ENCODE assay signal across 10 mouse cellular contexts in genomic region chr6:125274841-125275563, GRCm38 (mm10). TPM values are rescaled to one million over a fixed set of nuclear protein-coding genes. Genes with fewer than 3 reads are reported as not detected.
DNase-seq lines count a peak whose midpoint lies in the region; ATAC-seq lines count a peak whose summit lies in the region.
"Had no signal": no experiment of that assay in that cellular context is flagged by ENCODE, and none has a peak within 500 bp of the region (broad histone marks: within the 10 kb centered on the region; RNA-seq: fewer than 3 reads in every experiment).

No protein-coding gene starts in this region.

- 0 out of 2 replicates have a peak, but pooled peaks cover 2% of the 10 kb centered on the region for H3K4me1 ChIP-seq in limb, embryonic 11.5 days (ENCODE audit: control insufficient read depth, insufficient read depth, low read length)
- peaks cover 4% of the 10 kb centered on the region; the same call in 1 of the 2 replicates for H3K4me1 ChIP-seq in limb, embryonic 10.5 days
- H3K4me1 ChIP-seq in embryonic facial prominence, embryonic 14.5 days (ENCODE audit: control insufficient read depth, insufficient read depth, low read length): no peaks in the 10 kb centered on the region

- ATAC-seq in limb, embryonic 11.5 days (ENCODE audit: insufficient number of reproducible peaks, low FRiP score, low TSS enrichment, low read depth): no peak
- ATAC-seq in embryonic facial prominence, embryonic 14.5 days (ENCODE audit: low read depth): no peak
- no peak for ATAC-seq in cerebellum, adult (ENCODE audit: insufficient number of reproducible peaks, low FRiP score, low TSS enrichment)

- no peaks in the 10 kb centered on the region for H3K27me3 ChIP-seq in limb, embryonic 11.5 days (ENCODE audit: control insufficient read depth, insufficient read depth, low read length)
- H3K27me3 ChIP-seq in limb, embryonic 10.5 days (ENCODE audit: low read depth, poor library complexity, severe bottlenecking): peaks cover 17% of the 10 kb centered on the region
- no peaks in the 10 kb centered on the region for H3K27me3 ChIP-seq in embryonic facial prominence, embryonic 14.5 days (replicated peaks; ENCODE audit: control insufficient read depth, insufficient read depth, low read length)

- no peaks in the 10 kb centered on the region for H3K9me3 ChIP-seq in limb, embryonic 11.5 days (ENCODE audit: control insufficient read depth, low read length)
- no peaks in the 10 kb centered on the region for H3K9me3 ChIP-seq in limb, embryonic 10.5 days (replicated peaks)
- H3K9me3 ChIP-seq in embryonic facial prominence, embryonic 14.5 days (ENCODE audit: control insufficient read depth, low read length): no peaks in the 10 kb centered on the region
- H3K9me3 ChIP-seq: G1E; lung, embryonic 15.5 days had no signal

- H3K9ac ChIP-seq in limb, embryonic 11.5 days (ENCODE audit: low read length): no peak overlapping the region
- no peak overlapping the region for H3K9ac ChIP-seq in embryonic facial prominence, embryonic 14.5 days (ENCODE audit: low read depth, low read length)
- H3K9ac ChIP-seq: lung, embryonic 15.5 days had no signal

- H3K4me3 ChIP-seq in limb, embryonic 11.5 days (ENCODE audit: low read depth, low read length): no peak overlapping the region
- H3K4me3 ChIP-seq in limb, embryonic 10.5 days: no peak overlapping the region
- H3K4me3 ChIP-seq in embryonic facial prominence, embryonic 14.5 days (ENCODE audit: low read depth, low read length): no peak overlapping the region
- H3K4me3 ChIP-seq: lung, embryonic 15.5 days had no signal

- H3K4me2 ChIP-seq in limb, embryonic 11.5 days (ENCODE audit: low read depth, severe bottlenecking): no peak overlapping the region
- H3K4me2 ChIP-seq in embryonic facial prominence, embryonic 14.5 days (ENCODE audit: low read depth, low read length): no peak overlapping the region
- H3K4me2 ChIP-seq: lung, embryonic 15.5 days had no signal

- WGBS in limb, embryonic 11.5 days: 56% methylated on average over 15 of the region's 15 CpGs
- 63% methylated on average over 15 of the region's 15 CpGs for WGBS in limb, embryonic 10.5 days
- 57% methylated on average over 15 of the region's 15 CpGs for WGBS in embryonic facial prominence, embryonic 14.5 days

- H3K27ac ChIP-seq in limb, embryonic 11.5 days (replicated peaks; ENCODE audit: low read depth, low read length): no peak overlapping the region
- no peak overlapping the region for H3K27ac ChIP-seq in limb, embryonic 10.5 days
- no peak overlapping the region for H3K27ac ChIP-seq in embryonic facial prominence, embryonic 14.5 days (replicated peaks; ENCODE audit: low read depth, low read length)
- H3K27ac ChIP-seq: lung, embryonic 15.5 days had no signal

- no peaks in the 10 kb centered on the region for H3K36me3 ChIP-seq in limb, embryonic 11.5 days (ENCODE audit: control insufficient read depth, insufficient read depth, low read length)
- no peaks in the 10 kb centered on the region for H3K36me3 ChIP-seq in limb, embryonic 10.5 days
- H3K36me3 ChIP-seq in embryonic facial prominence, embryonic 14.5 days (ENCODE audit: control insufficient read depth, insufficient read depth, low read length): no peaks in the 10 kb centered on the region
- H3K36me3 ChIP-seq: G1E; lung, embryonic 15.5 days had no signal

- peak; percentile 62 to 65 for DNase-seq in cerebellum, postnatal 10 days
- DNase-seq in cerebellum, adult 8-10 months: no peak
- peak; percentile 60 for DNase-seq in limb, embryonic 11.5 days (ENCODE audit: low spot score)
- no peak for DNase-seq in limb, embryonic 10.5 days (ENCODE audit: low spot score)
- DNase-seq in MN1 (ENCODE audit: low spot score): peak; percentile 59
- DNase-seq in embryonic facial prominence, embryonic 14.5 days (ENCODE audit: low spot score): peak; percentile 80
- DNase-seq in lung, postnatal 36 days: peak; percentile 78

RNA-seq across cellular contexts. Expression of gene Tuba3a, which starts 10.8 kb away (rescaled TPM):
- 0.35 TPM in 1 of 2 replicates, not detected in the other for polyA plus RNA-seq in limb, embryonic 11.5 days (2014; fragmentation: Nextera tagmentation; extraction: Ambion mirVana)
- polyA plus RNA-seq in limb, embryonic 10.5 days (2016; fragmentation: Nextera tagmentation; extraction: Ambion mirVana): 0.10 and 0.21 TPM in 2 replicates
- polyA plus RNA-seq in embryonic facial prominence, embryonic 14.5 days (2014; fragmentation: Nextera tagmentation; extraction: Ambion mirVana): 0.22 and 0.45 TPM in 2 replicates
- polyA plus RNA-seq: G1E had no signal

RNA-seq across cellular contexts. Expression of gene Cd27, which starts 38.2 kb away (rescaled TPM):
- 0.89 and 1.4 TPM in 2 replicates for polyA plus RNA-seq in limb, embryonic 11.5 days (2014; fragmentation: Nextera tagmentation; extraction: Ambion mirVana)
- 0.84 and 1.6 TPM in 2 replicates for polyA plus RNA-seq in limb, embryonic 10.5 days (2016; fragmentation: Nextera tagmentation; extraction: Ambion mirVana)
- 1.1 and 2.9 TPM in 2 replicates for polyA plus RNA-seq in embryonic facial prominence, embryonic 14.5 days (2014; fragmentation: Nextera tagmentation; extraction: Ambion mirVana)
- polyA plus RNA-seq: G1E had no signal

RNA-seq across cellular contexts. Expression of gene Ltbr, which starts 38.7 kb away (rescaled TPM):
- 34.5 and 36.6 TPM in 2 replicates for polyA plus RNA-seq in limb, embryonic 11.5 days (2014; fragmentation: Nextera tagmentation; extraction: Ambion mirVana)
- 34.3 and 41.5 TPM in 2 replicates for polyA plus RNA-seq in limb, embryonic 10.5 days (2016; fragmentation: Nextera tagmentation; extraction: Ambion mirVana)
- polyA plus RNA-seq in embryonic facial prominence, embryonic 14.5 days (2014; fragmentation: Nextera tagmentation; extraction: Ambion mirVana): 46.4 and 49.0 TPM in 2 replicates
- polyA plus RNA-seq: G1E had no signal

RNA-seq across cellular contexts. Expression of gene Tapbpl, which starts 43.3 kb away (rescaled TPM):
- polyA plus RNA-seq in limb, embryonic 11.5 days (2014; fragmentation: Nextera tagmentation; extraction: Ambion mirVana): 0.82 and 0.87 TPM in 2 replicates
- polyA plus RNA-seq in limb, embryonic 10.5 days (2016; fragmentation: Nextera tagmentation; extraction: Ambion mirVana): 1.0 and 1.8 TPM in 2 replicates
- polyA plus RNA-seq in embryonic facial prominence, embryonic 14.5 days (2014; fragmentation: Nextera tagmentation; extraction: Ambion mirVana): 3.4 and 3.6 TPM in 2 replicates

RNA-seq across cellular contexts. Expression of gene Scnn1a, which starts 45.5 kb away (rescaled TPM):
- 1.2 and 1.3 TPM in 2 replicates for polyA plus RNA-seq in limb, embryonic 11.5 days (2014; fragmentation: Nextera tagmentation; extraction: Ambion mirVana)
- 1.0 and 1.6 TPM in 2 replicates for polyA plus RNA-seq in limb, embryonic 10.5 days (2016; fragmentation: Nextera tagmentation; extraction: Ambion mirVana)
- 1.5 and 3.2 TPM in 2 replicates for polyA plus RNA-seq in embryonic facial prominence, embryonic 14.5 days (2014; fragmentation: Nextera tagmentation; extraction: Ambion mirVana)
- polyA plus RNA-seq: G1E had no signal

Comparison
In these comparisons a context has a peak if more than half of its experiments do, and no peak if none do; other contexts are left out.
1. DNase-seq: peak in cerebellum, postnatal 10 days (2 of 2), limb, embryonic 11.5 days (single experiment), MN1 (single experiment), embryonic facial prominence, embryonic 14.5 days (single experiment) and lung, postnatal 36 days (single experiment); none in cerebellum, adult 8-10 months (single experiment) and limb, embryonic 10.5 days (single experiment).